Mouse (Mus musculus) adrenal gland, postnatal 4 days (tissue): ENCODE results near the gene Mdga2. TPM values are rescaled to one million over a fixed set of nuclear protein-coding genes. Genes with fewer than 3 reads are reported as not detected.

Source experiments
- DNase-seq, 2 experiments: peaks; one replicate each; pipeline ENCODE4 v3.0.0; 2021 to 2022; ENCODE audit warnings: low spot score in 2 of 2, mixed read lengths in 2 of 2
- long read RNA-seq, 2 experiments: library from polyadenylated mRNA; stranded (forward); transcript quantifications; one replicate each; pipeline ENCODE4 v2.0.0; 2021
- total RNA-seq, 2 experiments: library from RNA; stranded (reverse); gene quantifications; 2 replicates each; pipeline ENCODE4 v1.2.3; 2021

Mdga2 gene
- 1 to 10 TPM; 2.8 to 4.6 TPM for total RNA-seq
- long read RNA-seq, experiment 1 = 0 reads
- long read RNA-seq, experiment 2, partial matches to known transcripts = 0 of 2 reads
- long read RNA-seq, experiment 2, other reads (novel, unspliced or antisense) = 0 of 2 reads

GRCm38 (mm10) chr12:67222221-67223025 lies at the start of gene Mdga2:
Gene Mdga2 (minus strand): TSS chr12:67222549.
- DNase-seq = no peak

- DNase-seq = no peak
Observed at GRCm38 (mm10) chr12:67267409-67267808, 45.1 kb upstream of the Mdga2 start.

- no peak for DNase-seq
Observed at GRCm38 (mm10) chr12:67223530-67223929, 1.2 kb upstream of the Mdga2 start.

DNA sequence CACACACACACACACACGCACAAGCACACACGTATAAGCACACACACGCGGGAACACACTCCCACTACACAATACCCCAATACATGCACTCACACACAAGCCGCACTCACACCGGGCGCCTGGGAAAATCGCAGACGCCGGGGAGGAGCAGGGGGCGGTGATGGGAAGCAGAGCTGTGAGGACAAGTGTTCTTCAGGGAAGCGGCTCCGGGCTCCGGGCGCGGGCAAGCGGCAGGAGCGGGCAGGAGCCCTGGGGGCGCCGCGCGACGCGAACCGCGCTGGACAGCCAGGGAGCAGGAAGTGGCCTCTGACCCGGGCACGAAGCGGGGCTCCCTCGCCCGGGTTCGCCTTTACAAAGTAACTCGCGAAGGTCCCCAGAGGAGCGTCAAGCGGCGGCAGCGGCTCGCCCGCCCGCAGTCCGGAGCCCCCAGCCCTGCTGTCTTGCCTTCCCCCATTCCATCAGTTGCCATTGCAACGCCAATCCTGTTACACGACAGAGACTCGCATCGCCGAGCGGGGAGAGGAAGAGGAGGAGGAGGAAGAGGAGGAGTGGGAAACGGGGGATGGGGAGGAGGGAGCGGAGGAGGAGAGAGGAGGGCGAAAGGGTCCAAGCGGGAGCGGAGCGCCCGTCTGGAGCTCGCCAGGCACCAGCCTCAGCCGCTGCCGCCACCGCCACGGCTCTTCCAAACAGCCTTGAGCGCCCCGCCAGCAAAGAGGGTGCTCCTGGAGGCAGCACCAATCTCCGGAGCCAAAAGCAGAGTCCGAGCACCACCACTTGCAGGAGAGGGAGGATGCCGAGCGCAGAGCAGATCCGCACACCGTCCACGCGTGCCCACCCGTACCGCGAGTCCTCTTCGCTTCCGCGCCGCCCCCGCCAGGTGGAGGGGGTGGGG lies 774 bp downstream of the Mdga2 start:
- peak; percentile 3 to 5 for DNase-seq

- DNase-seq = peak in 1 of 2 experiments; percentile 4
Observed at GRCm38 (mm10) chr12:67220641-67221231, 1.6 kb downstream of the Mdga2 start.

GRCm38 (mm10) chr12:67220041-67220440 lies 2.3 kb downstream of the Mdga2 start:
- no peak for DNase-seq

GRCm38 (mm10) chr12:67219564-67219963 lies 2.8 kb downstream of the Mdga2 start:
- no peak for DNase-seq

- no peak for DNase-seq
Observed at GRCm38 (mm10) chr12:67212801-67213200, 9.5 kb downstream of the Mdga2 start.

DNA sequence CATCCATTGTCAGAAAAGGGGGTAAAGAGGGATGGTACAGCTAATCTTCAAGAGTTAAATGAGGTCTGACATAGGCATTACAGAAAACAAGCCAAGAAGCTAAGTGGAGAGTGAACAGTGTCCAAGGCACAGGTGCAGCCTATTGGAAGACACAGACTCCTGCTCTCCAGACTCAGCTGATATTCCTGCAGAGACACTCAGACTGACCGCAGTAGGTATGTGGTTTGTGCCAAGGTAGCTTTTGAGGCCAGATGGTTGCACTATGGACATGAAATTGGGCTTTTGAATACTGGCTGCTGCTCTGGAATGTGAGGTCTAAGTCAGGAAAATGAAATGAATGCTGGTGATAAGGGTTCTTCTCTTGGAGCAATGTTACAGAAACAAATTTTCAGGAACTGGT lies 44.2 kb downstream of the Mdga2 start:
- no peak for DNase-seq

GRCm38 (mm10) chr12:67156569-67157237 lies 65.6 kb downstream of the Mdga2 start:
- DNase-seq = no peak

GRCm38 (mm10) chr12:67153077-67153476 lies 69.3 kb downstream of the Mdga2 start:
- DNase-seq = no peak

- DNase-seq = no peak
Observed at GRCm38 (mm10) chr12:67141605-67142004, 80.7 kb downstream of the Mdga2 start.

DNA sequence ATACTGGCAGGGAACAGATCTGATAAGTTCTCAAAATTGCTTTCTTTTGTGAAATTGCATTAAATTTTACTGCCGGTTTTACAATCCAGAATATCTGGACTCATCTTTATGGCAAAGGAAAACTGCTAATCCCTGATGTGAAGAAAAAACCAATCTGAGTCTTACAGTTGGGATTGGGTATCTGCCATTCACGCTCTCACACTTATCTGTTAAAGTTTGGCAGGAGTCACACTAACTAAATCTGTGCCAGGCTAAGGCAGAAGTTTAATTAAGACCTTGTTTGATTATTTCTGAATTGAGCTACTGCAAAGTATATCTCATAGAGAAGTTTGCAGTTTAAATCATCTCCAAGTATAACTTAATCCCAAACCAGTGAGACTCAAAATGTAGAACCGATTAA lies 82.2 kb downstream of the Mdga2 start:
- no peak for DNase-seq

DNA sequence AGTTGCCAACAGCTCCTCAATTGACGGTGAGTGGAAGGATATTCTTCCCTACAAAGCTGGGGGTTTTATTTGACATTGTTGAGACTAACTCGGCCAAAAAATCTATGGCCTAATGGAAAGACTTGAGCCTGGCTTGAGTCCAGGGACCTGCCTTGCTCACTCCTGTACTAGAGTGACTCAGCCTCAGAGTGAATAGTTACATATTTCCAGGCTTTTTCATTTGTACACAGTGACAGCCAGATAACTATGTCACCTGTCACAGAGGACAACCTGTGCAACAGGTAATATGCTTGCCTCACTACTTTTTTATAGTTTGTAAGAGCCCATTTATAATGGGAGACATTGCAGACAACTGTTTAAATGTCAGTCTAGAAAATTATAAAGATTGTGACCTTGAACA lies 94.9 kb downstream of the Mdga2 start:
- no peak for DNase-seq

- no peak for DNase-seq
Observed at GRCm38 (mm10) chr12:67123874-67124273, 98.5 kb downstream of the Mdga2 start.

DNA sequence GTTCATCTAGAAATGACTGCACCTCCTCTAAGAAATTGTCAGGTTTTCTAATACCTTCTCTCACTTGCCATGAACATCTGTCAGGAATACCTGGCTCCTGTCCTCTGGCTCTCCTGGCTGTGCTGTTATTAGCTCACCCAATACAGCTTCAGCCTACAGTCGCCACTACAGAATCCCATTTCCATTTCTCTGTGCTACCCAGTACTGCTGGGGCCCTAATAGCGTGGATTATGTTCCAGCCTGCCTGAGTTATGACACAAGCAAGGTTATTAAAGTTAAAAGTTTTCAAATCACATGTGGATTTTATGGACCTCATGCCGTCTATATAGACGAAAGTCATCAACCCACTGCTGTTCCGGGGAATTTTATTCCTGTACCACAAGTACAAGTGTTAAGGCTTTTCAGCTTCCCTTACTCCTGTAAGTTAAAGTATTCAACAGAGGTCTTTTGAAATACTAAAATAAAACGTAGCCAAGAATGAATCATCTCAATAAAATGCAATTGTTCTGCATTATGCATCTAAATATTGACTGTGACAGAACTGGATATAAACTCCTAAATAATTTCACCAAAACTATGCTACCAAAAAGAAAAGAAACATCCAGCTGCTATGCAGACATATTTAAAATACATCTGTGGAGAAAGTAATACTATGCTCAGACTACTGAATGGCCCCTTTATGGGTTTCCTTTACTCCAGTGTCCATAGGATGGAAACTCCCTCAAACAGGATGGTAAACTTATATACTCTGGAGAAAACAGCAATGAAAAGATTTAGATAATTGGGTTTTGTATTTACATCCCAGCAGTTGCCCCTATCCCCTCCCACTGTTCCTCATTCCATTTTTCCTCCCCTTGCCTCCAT lies 103.5 kb downstream of the Mdga2 start:
- no peak for DNase-seq

GRCm38 (mm10) chr12:67104171-67104570 lies 118.2 kb downstream of the Mdga2 start:
- DNase-seq = no peak

DNA sequence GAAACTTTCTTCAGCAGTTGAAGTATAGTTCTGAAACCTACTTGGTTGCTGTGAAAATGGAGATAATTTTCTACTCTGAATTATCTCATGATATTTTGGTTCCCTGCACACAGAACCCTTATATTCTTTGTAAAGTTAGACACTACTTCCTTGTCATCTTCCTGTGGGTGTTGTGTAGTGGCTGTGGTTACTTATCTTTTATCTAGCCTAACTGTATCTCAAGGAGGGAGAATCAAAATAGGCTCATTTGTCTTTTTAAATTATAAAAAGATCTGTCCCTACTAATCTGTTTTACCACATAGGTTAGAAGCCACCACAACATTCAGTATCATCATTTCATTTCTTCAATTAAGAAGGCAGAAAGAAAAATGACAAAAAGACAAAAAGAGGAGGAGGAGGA lies 127.9 kb downstream of the Mdga2 start:
- DNase-seq = no peak

DNA sequence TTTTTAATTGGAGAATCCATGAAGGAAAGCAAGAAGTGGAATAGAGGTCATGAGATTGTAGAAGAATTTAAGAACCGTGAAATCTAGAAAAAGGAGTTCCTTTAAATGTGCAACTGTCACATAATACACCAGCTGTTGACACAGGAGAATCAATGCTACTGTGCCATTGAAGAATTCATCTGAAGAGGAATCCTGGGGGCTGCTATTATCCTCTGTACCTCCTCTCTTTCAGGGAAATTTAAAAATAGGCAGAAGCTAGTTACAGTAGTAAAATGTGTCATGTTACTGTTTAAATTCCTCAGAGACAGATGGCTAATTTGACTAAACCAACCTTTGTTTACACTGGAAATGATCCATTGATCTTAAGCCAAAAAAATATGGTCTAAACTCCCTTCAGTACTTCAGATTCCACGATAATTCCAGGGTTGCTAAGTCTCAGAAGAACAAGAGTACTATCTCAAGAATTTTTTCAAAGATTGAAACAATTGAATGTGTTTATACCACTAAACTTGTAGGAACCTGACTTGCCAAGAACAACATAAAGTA lies 131.9 kb downstream of the Mdga2 start:
- DNase-seq = no peak
